Mouse (Mus musculus): ENCODE results near the gene Dspp.

Gene Dspp

DNA sequence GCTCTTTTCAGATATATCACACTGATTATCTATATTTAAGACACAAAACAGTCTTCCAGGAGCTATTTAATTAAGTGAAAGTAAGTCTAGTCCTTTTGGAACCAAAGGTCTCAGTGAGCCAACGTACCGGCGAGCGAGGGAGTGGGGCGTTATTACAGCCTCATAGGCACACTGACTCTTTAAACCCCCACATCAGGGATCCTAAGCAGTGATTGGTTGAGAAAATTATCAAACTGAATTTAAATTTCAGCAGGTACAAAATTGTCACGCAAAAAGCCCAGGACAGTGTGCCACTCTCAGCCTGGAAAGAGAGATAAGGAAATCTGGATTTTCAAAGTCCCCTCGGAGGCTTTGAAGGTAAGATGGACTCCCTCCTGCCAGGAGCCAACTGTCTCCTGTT is at the start of gene Dspp:
Gene Dspp, plus strand, starts transcription at position 301 of the 400 bp plus-strand sequence.
- DNase-seq (ENCODE audit: low spot score) = no peak

DNA sequence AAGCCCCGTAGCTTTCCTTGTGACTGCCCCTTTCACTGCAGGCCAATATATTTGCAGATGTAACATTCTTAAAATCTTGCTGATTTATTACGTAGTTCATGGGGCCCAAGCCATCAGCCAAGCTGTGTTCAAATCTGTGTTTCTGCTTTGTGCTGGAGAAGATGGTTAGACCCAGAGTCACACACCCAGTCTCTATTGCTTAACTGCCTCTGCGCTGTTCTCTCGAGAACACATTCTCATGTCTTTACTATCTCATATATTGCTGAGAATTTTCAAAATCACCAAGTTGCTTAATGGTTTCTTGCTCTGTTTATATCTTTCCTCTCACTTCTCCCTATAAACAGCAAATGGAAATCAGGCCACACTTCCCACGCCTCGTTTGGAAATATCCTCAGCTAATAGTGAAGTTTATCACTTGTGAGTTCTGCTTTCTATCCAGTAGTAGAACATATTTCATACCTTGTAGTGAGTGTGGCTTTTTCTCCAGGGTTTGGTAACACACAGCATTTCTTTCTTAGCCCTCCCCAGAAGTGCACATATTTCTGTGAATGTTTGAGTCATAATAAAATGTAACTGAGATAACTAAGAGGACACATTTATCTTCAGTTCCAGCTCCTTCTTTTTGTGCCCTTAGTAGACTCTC is 46.4 kb upstream of the Dspp start:
- DNase-seq (ENCODE audit: low spot score) = no peak

DNA sequence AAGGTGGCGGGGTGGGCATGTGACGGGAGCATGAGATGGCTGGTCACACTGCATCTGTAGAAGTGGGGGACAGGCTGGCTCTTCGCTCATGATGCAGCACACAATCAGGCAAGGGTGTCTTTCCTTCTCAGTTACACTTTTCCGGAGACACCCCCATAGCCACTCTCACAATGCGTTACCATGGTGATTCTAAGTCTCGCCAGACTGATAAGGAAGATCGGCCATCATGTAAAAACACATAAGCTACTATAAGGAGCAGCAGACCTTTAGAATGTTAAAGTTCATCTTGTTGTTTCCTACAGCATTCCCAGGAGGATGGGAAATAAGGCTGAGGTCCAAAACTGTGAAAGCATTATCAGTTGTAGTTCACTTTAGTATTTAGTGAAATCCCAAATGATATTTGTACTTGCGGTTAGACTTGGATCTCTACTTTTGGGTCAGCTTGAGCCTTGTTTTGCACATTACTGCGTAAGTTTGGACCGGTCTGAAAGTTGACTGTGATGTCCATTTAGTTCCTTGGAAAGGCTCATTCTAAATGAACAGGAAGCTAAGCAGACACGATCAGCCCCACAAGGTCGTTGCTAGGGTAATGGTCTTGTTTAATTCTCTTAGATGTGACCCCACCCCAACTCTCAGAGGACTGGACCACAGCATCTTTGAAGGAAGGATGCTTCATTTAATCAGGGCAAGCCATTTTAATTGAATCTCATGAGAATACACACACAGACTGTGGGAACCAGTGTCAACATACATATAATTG is 43.8 kb upstream of the Dspp start:
- no peak for DNase-seq (ENCODE audit: low spot score)

DNA sequence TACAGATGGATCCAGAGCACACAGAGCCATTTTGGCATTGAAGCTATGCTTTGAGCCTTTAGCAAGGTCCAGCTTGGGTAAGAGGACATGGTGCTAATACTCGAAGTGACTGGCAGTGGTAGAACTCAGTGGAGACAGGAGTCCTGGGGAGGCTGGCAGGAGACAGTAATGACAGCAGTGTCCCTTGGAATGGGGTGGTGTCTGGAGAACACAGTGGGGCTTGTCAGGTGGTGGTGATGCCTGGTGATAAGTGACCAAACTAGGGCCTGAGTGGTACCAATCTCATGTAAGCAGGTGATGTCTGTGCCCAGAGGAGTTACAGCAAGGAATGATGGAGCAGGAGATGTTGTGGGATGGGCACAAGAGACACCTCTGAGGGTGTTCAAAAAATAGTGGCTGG is 43.2 kb upstream of the Dspp start:
- DNase-seq (ENCODE audit: low spot score) = no peak

DNA sequence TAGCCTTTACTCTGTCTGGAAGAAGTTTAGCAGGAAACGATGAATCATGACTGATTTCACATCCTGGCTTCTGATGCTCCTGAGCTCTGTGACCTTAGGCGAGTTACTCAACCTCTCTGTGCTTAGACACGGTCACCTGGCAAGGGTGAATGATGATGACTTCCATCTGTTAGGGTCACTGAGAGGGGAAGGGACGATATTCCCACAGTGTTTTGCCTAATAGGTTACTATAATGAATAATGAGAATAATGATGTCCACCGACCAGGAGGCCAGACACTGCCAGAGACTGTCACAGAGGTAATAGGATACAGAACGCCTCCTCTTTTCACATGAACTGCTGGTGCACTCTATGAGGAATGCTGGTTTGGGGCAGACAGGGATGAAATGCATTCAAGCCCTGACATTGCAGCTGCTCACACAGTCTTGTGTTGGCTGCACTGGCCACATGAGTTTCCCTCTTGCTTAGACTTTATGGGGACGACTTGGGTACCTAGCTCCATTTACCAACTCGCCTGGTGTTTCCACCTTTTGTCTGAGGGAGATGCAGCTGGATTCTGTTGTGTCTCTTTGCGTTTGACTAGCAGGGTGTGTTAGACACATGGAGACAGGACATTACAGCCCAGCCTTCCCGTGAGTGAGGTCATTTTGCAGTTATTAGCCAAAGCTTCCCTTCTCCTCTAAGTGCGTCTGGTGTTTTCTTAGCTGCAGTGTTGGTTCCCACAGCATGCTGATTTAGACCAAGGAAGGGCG is 42.1 kb upstream of the Dspp start:
- no peak for DNase-seq (ENCODE audit: low spot score)

DNA sequence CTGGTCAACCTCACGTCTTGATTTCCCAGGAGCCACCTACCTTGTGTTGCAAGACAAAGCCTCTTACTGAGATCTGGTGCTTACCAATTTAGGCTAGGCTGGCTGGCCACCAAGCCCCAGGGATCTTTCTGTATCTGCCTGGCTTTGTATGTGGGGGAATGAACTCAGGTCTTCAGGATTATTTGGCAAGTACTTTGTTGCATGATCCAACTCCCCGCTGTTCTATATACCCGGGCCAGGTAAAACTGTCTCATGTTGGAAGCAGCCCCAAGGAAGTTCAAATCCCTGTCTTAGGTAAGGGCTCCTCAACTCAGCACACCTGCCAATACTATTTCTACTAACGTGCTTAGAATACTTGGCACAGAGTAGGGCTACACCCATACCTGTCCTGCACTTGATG is 39.6 kb upstream of the Dspp start:
- DNase-seq (ENCODE audit: low spot score) = no peak

DNA sequence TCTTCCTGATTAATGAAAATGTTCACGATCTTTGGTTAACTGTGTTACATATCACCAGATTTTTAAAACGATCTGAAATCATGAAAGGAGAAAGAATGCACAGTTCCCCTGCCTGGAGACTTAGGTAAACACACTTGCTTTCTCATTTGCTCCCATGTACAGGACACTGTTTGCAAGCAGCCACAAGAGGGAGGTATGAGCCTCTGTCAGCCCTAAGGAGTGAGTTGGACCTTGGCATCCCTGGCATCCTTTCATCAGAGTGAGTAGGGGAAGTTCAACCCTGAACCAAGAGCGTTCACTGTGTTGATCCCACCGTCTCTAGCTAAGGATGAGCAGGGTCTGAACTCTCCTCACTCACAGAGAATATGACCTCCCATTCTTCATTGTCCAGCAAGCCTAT is 39.0 kb upstream of the Dspp start:
- no peak for DNase-seq (ENCODE audit: low spot score)

DNA sequence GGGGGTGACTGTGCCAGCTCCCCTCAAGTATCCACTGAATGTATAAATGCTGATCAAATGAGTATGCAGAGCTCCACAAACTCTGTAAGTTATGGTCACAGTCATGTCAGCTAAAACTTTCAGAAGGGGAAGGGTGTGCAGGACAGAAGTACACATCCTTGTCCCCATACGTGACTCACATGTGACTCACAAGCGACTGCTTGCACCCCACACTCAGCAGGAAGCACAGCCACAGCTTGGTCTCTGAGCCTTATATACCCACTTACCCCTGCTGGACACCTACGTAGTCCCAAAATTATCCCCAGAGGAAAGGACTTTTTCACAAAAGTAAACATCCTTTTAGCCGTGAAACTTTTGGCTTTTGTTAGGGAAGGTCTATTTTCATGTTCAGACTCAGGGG is 36.8 kb upstream of the Dspp start:
- DNase-seq (ENCODE audit: low spot score) = no peak

DNA sequence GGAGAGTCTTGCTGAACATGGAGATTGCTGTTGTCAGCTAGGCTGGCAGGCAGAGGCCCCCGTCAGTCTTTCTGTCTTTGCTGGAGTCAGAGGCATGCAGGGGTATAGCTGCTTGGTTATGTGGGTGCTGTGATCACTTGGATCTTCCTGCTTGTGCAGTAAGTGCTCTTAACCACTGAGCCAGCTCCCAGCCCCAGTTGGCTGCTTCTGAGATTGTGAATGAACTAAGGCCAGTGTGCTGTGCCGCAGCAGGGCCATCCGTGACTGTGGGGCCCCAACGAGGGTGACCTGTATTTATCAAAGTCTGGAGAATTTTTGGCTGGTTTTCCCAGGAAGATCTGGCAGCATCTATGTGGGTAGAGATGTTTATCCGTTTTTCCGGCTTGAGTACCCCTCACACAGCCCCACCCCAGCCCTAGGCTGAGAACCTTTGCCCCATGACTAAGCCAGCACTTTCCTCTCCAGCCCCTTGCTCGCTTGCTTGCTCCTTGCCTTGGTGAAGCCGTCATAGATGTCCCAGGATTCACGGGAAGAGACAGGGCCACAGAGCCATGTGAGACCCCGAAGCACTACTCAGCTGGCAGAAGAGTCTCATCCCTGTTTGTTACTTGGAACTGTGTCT is 32.5 kb upstream of the Dspp start:
- no peak for DNase-seq (ENCODE audit: low spot score)

DNA sequence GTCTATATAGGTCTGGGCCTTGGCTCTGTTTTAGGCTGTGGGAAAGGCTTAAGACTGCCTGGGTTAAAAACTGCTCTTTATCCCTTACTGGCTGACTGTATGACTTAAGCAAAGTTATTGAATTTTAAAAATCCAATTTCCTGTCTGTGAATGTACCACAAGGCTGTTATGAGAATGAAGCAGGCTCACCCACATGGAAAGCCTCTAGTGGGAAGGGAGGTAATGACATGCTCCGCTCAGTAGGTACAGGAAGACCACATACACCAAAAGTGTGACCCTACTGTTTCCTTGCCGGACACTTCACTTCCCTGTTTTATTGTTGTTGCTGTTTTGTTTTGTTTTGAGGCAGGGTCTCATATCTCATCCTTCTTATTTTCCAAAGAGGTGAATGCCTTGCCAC is 29.4 kb upstream of the Dspp start:
- DNase-seq (ENCODE audit: low spot score) = no peak

DNA sequence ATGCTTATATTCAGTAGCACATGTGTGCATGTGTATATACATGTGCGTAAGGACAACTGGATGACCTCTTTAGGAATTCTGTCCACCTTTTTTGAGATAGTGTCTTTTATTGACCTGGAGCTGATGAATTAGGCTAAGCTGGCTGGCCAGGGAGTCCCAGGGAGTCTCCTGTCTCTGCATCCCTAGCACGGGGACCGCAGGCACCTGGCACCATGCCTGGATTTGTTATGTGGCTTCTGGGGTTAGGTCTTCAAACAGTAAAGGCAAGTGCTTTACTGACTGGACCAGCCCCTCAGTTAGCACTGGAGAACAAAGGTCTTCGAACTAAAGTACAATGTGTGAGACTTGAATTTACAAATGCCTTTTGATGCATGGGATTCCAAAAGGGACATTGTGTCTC is 26.5 kb upstream of the Dspp start:
- DNase-seq (ENCODE audit: low spot score) = no peak

DNA sequence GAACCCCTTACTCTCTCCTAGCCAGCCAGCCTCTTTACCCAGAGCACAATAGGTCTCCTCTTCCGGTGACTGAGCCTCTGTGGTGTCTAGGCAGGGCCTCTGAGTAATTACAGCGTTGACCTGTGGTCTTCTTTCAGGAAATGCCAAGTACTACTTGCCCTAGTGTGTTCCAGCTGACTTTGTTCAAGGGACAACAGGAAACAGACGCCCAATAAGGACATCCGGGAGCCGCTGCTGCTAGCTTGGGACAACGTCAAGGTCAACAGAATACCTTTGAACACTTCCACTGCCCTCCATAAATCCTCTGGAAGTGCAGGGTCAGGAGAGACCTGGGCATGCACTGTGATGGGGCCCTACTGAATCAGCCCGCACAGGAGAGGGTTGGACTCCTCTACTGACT is 21.2 kb upstream of the Dspp start:
- no peak for DNase-seq (ENCODE audit: low spot score)

DNA sequence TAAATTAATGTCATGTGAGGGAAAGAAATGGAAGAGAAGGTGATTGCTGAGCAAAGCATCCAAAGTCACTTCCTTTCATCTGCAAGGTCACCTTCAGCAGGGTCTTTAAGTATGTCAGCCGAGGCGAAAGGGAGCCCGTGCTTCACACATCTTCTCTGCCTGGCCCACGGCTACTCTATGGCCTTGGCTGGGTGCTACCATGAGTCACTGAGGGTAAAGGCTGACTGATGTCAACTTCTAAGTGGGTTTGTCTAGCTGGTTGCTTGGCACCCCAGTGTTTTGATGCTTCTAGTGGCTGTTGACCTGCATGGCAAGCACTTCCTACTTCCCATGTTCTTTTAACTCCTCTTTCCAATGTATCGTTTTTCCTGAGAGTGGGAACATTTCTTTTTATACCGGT is 20.3 kb upstream of the Dspp start:
- no peak for DNase-seq (ENCODE audit: low spot score)

DNA sequence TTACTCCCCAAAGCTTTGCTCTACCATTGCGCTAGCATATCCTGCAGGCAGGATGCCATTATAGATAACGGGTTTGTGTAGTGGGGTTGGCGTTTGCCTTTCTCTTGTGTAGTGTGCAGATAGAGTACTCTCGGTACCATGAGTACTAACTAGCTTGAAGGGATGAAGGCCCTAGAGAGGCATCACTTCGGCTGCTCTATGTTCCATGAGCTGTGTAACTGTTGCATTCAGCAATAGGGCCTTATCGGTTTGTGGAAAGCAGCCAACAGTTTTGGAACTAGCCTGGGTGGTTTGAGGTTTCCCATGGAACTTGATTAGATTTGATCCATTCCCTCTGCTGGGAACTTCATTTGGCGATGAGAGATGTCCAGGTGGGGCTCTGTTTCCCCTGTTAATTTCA is 12.8 kb upstream of the Dspp start:
- no peak for DNase-seq (ENCODE audit: low spot score)

DNA sequence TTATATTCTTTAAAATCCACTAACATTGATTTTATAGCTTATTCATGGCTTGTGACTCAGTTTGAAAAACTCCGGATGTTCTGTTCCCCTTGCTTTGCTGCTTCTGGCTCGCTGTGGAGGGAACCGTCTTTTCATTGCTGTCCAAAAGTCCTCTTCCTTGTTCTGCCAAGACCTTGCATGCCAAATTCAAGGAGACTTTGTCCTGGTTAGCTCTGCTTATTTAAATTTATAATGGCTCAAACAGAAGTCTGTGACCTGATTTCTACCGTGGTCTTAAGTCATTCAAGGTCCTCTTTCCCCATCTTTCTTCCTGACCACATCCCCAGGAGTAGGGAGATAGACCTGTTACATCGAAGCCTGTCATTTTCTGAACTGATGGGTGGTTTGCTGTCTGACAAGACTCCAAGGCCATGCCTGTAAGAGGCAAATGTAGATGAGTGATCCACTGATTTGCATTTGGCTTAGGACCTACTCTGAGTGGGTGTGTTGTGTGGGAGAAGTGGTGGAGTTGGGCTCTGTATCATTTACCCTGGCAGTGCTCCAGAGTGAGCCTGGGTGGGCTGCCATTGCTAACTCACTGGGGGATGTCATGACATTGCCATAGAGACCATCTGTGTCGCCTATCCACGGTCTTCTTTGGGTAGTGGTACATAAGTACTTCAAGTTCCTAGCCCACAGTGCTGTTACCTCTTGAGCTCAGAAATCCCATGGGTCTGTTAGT is 12.0 kb upstream of the Dspp start:
- peak; percentile 30 for DNase-seq (ENCODE audit: low spot score)

DNA sequence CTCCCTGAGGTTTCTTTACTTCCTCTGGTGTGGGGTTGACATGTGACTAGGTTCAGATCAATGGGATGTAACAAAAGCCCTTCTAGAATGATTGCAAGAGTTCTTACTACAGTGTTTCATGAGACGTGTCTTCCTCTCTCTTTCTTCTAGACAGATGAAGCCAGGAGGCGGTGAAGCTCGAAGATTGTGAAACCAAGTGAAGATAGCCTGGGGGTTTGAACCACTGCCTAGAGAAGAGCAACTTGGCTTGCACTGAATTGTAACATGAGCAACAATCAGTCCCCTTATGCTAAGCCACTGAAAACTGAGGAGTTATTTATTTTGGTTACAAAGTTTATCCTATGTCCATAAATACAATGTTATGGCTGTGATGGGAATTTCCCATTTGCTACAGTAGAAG is 9.9 kb upstream of the Dspp start:
- no peak for DNase-seq (ENCODE audit: low spot score)

DNA sequence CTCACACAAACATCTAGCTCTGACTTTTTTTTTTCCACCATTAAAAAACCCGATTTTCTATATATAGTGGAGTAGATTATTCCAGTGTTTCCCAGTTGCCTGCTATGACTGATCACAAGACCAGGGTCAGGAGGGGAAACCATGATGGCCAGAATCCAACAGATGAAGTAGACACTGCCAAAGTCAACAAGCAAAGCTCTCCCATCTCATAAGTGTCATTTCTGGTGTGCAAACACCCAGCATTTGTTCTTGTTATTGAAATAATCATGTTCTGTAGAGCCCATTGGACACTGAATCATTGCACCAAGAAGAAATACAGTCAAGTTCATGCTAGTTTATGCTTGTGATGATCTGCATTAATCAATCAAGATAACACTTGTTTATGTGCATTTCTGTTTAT is 9.1 kb upstream of the Dspp start:
- DNase-seq (ENCODE audit: low spot score) = no peak

DNA sequence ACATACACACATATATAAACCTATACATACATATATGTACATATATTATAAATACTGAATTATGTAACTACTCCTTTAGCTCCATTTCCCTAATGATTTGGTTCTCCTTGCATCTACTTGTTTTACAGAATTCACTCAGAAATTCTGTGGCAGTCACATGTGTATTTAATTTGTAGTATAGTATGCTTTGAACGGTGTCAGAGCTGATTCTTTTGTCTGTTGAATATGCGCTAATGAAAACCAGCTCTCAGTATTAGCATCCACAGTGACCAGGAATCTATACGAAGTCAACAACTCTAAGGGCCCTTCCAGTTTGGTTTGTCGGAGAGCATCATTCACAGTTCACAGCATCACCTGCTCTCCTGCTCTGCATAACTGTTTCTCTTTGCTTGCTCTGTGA is 7.0 kb upstream of the Dspp start:
- no peak for DNase-seq (ENCODE audit: low spot score)

DNA sequence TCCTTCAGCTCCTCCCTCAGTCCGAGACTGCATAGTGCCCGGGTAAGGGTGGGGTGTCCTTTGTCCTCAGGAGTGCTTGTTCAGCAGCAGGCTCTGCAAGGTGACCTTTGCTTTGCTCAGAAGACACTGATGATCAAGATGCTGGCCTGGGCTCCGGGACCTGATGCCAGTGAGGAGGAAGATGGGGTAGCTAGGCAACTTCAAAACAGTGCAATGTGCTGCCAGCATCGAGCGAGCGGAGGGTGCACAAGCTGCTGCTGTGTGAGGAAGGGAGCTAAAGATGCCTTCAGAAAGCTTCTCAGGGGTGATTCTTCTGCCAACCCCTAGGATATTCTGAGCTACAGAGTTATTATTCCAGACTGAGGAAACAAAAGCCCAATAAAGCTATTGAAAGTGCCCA is 2.6 kb downstream of the Dspp start:
- no peak for DNase-seq (ENCODE audit: low spot score)

DNA sequence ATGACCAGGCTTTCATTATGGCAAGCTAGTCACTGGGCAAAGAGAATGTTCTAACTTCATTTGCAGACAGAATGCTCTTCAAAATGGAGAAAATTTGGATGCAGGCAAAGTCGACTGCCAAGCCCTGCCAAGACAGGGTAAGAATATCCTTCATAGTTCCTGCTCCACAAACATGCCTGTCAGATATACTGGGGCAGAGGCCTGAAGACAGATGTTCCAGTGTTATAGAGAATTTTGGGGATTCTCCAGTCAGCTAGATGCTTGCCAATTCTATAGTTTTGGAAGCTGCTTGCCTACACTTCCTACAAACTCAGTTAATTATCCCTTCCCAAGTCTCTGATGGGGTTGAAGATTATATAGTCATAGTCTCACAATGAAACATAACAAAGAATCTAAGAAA is 13.2 kb downstream of the Dspp start:
- no peak for DNase-seq (ENCODE audit: low spot score)

DNA sequence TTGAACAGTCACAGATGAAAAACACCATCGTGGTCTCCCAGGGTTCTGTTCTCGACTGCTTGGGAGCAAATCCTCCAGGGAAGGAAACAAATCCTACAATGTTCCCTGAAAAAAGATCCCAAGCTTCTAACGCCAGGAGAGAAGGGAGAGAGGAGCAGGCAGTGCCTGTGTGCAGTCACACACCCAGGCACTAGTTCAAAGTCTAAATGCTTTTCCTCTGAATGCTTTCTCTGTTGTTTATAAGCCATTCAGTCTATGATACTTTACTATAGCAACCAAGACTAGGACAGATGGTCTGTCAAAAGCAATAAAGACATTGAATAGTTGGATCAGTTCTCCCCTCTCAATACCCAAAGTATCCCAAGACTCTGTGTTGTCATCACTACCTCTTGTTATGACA is 16.8 kb downstream of the Dspp start:
- DNase-seq (ENCODE audit: low spot score) = no peak

DNA sequence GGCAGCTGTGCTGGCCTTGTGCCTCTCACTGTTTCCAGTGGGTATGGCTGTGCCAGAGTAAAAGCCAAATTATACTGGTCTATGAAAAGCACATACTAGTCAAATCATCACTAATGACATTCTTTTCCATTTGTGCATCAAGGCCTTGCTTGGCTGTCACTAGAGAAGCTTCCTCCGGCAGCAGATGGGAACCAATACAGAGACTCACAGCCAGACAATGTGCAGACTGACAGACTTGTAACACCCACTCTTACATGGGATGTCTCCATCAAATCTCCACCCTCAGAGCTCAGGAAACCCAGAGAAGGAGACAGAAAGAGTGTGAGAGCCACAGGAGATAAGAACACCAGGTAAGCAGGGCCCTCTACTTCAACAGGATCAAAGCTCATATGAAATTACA is 24.6 kb downstream of the Dspp start:
- DNase-seq (ENCODE audit: low spot score) = no peak

Measured in left cerebral cortex, adult 11 months (tissue).